Mouse (Mus musculus): ENCODE measurements around the gene Scaf4. TPM values are rescaled to one million over a fixed set of nuclear protein-coding genes. Genes with fewer than 3 reads are reported as not detected.

The Scaf4 gene
- polyA plus RNA-seq, 1 experiment from 2014 or later, result 36.2 TPM

DNA sequence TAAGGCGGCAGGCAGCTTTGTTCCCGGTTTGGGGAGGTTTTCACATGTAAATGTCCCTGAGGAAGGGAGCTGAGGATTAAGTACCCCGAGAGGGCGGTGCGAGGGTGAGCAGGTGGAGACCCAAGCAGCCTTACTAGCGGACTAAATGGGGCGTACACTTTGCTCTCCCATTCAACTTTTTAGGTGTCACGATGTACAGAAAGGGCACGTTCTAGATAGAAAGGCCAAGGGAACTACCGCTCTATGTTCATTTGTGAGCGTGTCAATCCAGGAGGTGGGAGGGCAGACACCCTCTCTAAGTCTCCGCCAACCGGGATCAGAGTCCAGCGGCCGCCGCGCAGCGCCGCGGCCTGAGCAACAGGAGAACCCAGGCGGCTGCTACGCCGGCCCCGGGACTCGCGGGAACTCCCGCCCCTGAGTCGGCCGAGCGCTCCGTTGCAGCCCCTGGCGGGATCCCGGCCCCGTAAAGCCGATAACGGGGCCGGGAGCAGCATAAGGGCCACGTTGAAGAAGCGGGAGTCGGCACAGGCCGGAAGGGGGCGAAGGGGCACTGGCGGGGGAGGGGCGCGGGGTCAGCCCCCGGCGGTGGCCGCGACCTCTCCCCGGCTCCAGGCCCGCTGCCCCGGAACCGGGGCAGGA is 918 bp downstream of the Scaf4 start:
- H3K4me1 ChIP-seq, result peaks cover 40% of the 10 kb centered on the region
- under 1% methylated on average over 53 of the region's 53 CpGs for WGBS

DNA sequence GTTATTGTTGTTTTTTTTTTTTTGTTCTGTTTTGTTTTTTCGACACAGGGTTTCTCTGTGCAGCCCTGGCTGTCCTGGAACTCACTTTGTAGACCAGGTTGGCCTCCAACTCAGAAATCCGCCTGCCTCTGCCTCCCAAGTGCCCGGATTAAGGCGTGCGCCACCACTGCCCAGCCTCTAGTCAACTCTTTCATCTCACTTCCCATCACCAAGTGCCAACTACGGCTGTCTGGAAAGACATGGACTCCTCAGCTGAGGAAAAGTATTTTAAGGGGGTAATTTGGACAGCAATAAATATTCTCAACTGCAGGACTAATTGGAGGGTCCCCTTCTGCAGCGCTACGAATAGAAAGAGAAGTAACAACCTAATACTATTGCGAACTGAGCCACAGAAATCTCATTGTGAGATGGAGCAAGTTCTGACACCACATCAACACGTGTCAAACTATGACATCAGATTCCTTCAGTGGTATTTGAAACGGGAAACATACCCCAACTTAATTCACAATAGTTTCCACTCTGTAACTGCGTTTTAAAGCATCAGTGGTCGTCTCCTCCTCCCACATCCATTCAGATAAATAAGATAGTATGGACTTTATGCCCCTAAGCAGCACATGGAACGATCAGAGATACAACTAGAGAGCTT is 1.6 kb downstream of the Scaf4 start:
- H3K9ac ChIP-seq, result peak overlapping the region; percentile 84
- H3K9me3 ChIP-seq (replicated peaks), result no peaks in the 10 kb centered on the region
- H3K36me3 ChIP-seq, result no peaks in the 10 kb centered on the region
- H3K4me3 ChIP-seq, result peak overlapping the region; percentile 65
- no peak for ATAC-seq (ENCODE audit: low FRiP score)
- H3K27me3 ChIP-seq, result no peaks in the 10 kb centered on the region
- peak overlapping the region; percentile 92 for H3K4me2 ChIP-seq (replicated peaks)
- peaks cover 40% of the 10 kb centered on the region for H3K4me1 ChIP-seq
- 0 out of 2 replicates have a peak overlapping the region, but pooled peaks have one; percentile 95 for H3K27ac ChIP-seq
- WGBS, result 33% methylated on average over 14 of the region's 14 CpGs

More for the DNA sequence above, 918 bp downstream of the Scaf4 start:
- Histone ChIP-seq H3K27ac (peak overlapping the region; percentile 95), H3K36me3 (no peaks in the 10 kb centered on the region), H3K9ac (peak overlapping the region; percentile 84), H3K4me3 (peak overlapping the region; percentile 65), H3K27me3 (no peaks in the 10 kb centered on the region), H3K9me3 (replicated peaks) (no peaks in the 10 kb centered on the region), H3K4me2 (replicated peaks) (peak overlapping the region; percentile 92)
- peak; percentile 5 for ATAC-seq (ENCODE audit: low FRiP score)

GRCm38 (mm10) chr16:90281406-90281805 is 2.9 kb downstream of the Scaf4 start:
- H3K27me3 ChIP-seq, result no peaks in the 10 kb centered on the region
- no peaks in the 10 kb centered on the region for H3K36me3 ChIP-seq
- H3K9ac ChIP-seq, result no peak overlapping the region
- H3K27ac ChIP-seq, result no peak overlapping the region
- peak overlapping the region; percentile 13; the same call in 1 of the 2 replicates for H3K4me2 ChIP-seq (replicated peaks)
- ATAC-seq (ENCODE audit: low FRiP score), result no peak
- peaks cover 40% of the 10 kb centered on the region for H3K4me1 ChIP-seq
- H3K4me3 ChIP-seq, result no peak overlapping the region
- H3K9me3 ChIP-seq (replicated peaks), result no peaks in the 10 kb centered on the region
- WGBS, result 94% methylated on average over 9 of the region's 9 CpGs

DNA sequence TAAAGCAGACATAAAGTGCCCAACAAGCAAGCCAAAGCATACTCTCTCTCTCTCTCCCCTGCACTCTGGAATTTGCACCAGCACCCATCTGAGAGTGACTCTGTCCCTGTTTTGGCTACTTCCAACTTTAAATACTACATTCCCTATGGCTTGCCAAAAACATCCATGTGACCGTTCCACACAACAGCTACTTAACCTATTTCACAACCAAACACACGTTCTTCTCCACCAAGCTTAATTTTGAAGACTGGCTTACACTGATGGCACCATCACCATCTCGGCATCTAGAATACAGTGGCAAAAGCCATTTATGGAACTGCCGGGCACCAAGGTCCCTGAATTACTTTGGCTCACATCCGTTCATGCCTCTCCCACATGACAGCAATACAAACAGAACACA is 3.3 kb downstream of the Scaf4 start:
- H3K27me3 ChIP-seq, result no peaks in the 10 kb centered on the region
- H3K9ac ChIP-seq, result no peak overlapping the region
- no peaks in the 10 kb centered on the region for H3K36me3 ChIP-seq
- H3K9me3 ChIP-seq (replicated peaks), result no peaks in the 10 kb centered on the region
- H3K27ac ChIP-seq, result no peak overlapping the region
- H3K4me1 ChIP-seq, result peaks cover 40% of the 10 kb centered on the region
- H3K4me3 ChIP-seq, result no peak overlapping the region
- ATAC-seq (ENCODE audit: low FRiP score), result no peak
- no peak overlapping the region for H3K4me2 ChIP-seq (replicated peaks)
- 84% methylated on average over 5 of the region's 5 CpGs for WGBS

DNA sequence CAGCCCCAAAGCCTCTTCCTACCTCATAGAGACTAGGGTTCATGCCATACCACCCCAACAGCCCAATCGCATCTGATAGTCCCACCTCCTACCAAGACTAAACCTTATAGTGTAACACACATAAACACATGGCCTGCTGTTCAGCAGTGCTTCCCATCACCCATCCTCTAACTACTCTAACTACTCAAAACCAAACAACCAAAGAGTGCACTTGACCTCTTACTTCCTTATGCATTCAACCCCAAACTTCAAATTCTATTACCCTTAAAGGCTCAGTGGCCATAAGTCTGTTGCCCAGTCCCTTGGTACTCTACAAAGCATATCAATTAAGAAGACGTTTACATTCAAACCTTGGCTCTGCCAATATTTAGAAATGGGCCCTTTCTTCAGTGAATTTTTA is 3.8 kb downstream of the Scaf4 start:
- H3K9ac ChIP-seq, result no peak overlapping the region
- H3K27ac ChIP-seq, result no peak overlapping the region
- H3K4me1 ChIP-seq, result peaks cover 40% of the 10 kb centered on the region
- H3K4me2 ChIP-seq (replicated peaks), result no peak overlapping the region
- no peak for ATAC-seq (ENCODE audit: low FRiP score)
- no peaks in the 10 kb centered on the region for H3K9me3 ChIP-seq (replicated peaks)
- H3K36me3 ChIP-seq, result no peaks in the 10 kb centered on the region
- 74% methylated on average over 2 of the region's 2 CpGs for WGBS
- H3K27me3 ChIP-seq, result no peaks in the 10 kb centered on the region
- no peak overlapping the region for H3K4me3 ChIP-seq

- 77% methylated on average over 6 of the region's 6 CpGs for WGBS
Observed at GRCm38 (mm10) chr16:90279058-90279457, 5.2 kb downstream of the Scaf4 start.

DNA sequence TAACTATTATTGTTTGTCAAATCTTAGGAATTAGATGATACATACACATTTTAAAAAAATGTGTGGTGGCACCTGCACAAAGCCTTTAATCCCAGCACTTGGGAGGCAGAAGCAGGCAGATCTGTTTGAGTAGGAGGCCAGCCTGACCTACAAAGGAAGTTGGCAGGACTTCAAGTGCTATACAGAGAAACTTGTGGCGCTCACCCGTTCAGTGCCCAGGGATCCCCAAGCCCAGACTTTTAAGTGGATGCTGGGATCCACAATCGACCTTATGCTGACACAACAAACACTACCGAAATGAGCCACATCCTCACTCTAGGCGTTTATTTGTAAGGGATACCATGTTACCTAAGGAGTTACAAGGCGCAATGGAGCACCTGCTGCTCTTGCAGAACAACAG is 8.8 kb downstream of the Scaf4 start:
- H3K36me3 ChIP-seq, result no peaks in the 10 kb centered on the region
- WGBS, result 92% methylated on average over 6 of the region's 6 CpGs
- no peak for ATAC-seq (ENCODE audit: low FRiP score)
- no peak overlapping the region for H3K4me3 ChIP-seq
- no peaks in the 10 kb centered on the region for H3K9me3 ChIP-seq (replicated peaks)
- no peak overlapping the region for H3K9ac ChIP-seq
- no peaks in the 10 kb centered on the region for H3K27me3 ChIP-seq
- no peak overlapping the region for H3K27ac ChIP-seq
- peaks cover 11% of the 10 kb centered on the region for H3K4me1 ChIP-seq
- no peak overlapping the region for H3K4me2 ChIP-seq (replicated peaks)

More at GRCm38 (mm10) chr16:90279058-90279457, 5.2 kb downstream of the Scaf4 start:
- no peak for ATAC-seq (ENCODE audit: low FRiP score)
- Histone ChIP-seq H3K4me2 (replicated peaks) (no peak overlapping the region), H3K27me3 (no peaks in the 10 kb centered on the region), H3K4me3 (no peak overlapping the region), H3K9ac (no peak overlapping the region), H3K36me3 (no peaks in the 10 kb centered on the region), H3K9me3 (replicated peaks) (no peaks in the 10 kb centered on the region), H3K27ac (no peak overlapping the region), H3K4me1 (peaks cover 37% of the 10 kb centered on the region)

GRCm38 (mm10) chr16:90266581-90266980 is 17.7 kb downstream of the Scaf4 start:
- Histone ChIP-seq H3K27me3 (no peaks in the 10 kb centered on the region), H3K4me1 (peaks cover 2% of the 10 kb centered on the region; the same call in 1 of the 2 replicates), H3K36me3 (peaks cover 3% of the 10 kb centered on the region; the same call in 1 of the 2 replicates), H3K4me2 (replicated peaks) (no peak overlapping the region), H3K9me3 (replicated peaks) (no peaks in the 10 kb centered on the region), H3K27ac (no peak overlapping the region), H3K9ac (no peak overlapping the region), H3K4me3 (no peak overlapping the region)
- WGBS, result 47% methylated on average over 1 of the region's 1 CpGs
- no peak for ATAC-seq (ENCODE audit: low FRiP score)

DNA sequence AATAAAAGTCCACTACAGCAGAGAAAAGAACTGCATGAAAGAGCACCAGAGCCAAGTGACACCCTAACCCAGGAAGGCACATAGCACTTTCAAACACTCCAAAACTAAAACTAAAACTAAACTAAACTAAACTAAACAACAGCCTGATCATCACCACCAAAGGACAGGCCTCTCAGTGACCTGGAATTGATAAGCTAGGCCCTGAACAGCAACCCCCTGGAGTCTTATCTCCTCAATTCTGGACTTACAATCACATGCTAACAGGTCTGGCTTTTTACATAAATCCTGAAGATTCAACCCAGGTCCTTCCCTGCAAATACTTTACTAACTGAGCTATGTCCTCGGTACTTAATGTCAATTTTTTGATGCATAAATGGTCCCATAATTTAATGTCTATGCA is 19.2 kb downstream of the Scaf4 start:
- H3K36me3 ChIP-seq, result peaks cover 14% of the 10 kb centered on the region
- H3K27ac ChIP-seq, result no peak overlapping the region
- H3K4me2 ChIP-seq (replicated peaks), result no peak overlapping the region
- H3K4me1 ChIP-seq, result peaks cover 2% of the 10 kb centered on the region; the same call in 1 of the 2 replicates
- H3K4me3 ChIP-seq, result no peak overlapping the region
- no peaks in the 10 kb centered on the region for H3K27me3 ChIP-seq
- H3K9me3 ChIP-seq (replicated peaks), result no peaks in the 10 kb centered on the region
- H3K9ac ChIP-seq, result no peak overlapping the region
- no peak for ATAC-seq (ENCODE audit: low FRiP score)
- 83% methylated on average over 1 of the region's 1 CpGs for WGBS

GRCm38 (mm10) chr16:90264021-90264420 is 20.3 kb downstream of the Scaf4 start:
- Histone ChIP-seq H3K4me3 (no peak overlapping the region), H3K27me3 (no peaks in the 10 kb centered on the region), H3K4me2 (replicated peaks) (no peak overlapping the region), H3K4me1 (peaks cover 2% of the 10 kb centered on the region; the same call in 1 of the 2 replicates), H3K9ac (no peak overlapping the region), H3K9me3 (replicated peaks) (no peaks in the 10 kb centered on the region), H3K36me3 (peaks cover 25% of the 10 kb centered on the region), H3K27ac (no peak overlapping the region)
- no peak for ATAC-seq (ENCODE audit: low FRiP score)
- WGBS, result 88% methylated on average over 5 of the region's 5 CpGs

DNA sequence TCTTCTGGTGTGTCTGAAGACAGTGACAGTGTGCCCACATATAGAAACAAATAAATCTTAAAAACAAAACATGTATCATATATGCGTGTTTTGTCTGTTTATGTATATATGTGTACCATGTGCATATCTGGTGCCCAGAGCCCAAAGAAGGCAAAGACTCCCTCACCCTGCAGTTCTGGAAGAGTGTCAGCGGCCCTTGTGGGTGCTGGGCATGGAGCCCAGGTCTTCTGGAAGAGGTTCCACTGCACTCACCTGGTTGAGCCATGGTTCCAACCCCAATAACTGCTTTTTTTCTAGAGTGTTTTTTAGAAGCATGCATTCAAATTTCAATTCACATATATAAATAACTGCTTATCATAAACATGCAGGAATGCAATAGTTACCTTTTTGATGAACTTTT is 22.5 kb downstream of the Scaf4 start:
- Histone ChIP-seq H3K4me1 (peaks cover 2% of the 10 kb centered on the region; the same call in 1 of the 2 replicates), H3K27me3 (no peaks in the 10 kb centered on the region), H3K9ac (no peak overlapping the region), H3K27ac (no peak overlapping the region), H3K4me2 (replicated peaks) (no peak overlapping the region), H3K9me3 (replicated peaks) (no peaks in the 10 kb centered on the region), H3K4me3 (no peak overlapping the region), H3K36me3 (peaks cover 45% of the 10 kb centered on the region)
- no peak for ATAC-seq (ENCODE audit: low FRiP score)
- 87% methylated on average over 2 of the region's 2 CpGs for WGBS

GRCm38 (mm10) chr16:90260097-90260496 is 24.2 kb downstream of the Scaf4 start:
- no peak overlapping the region for H3K4me2 ChIP-seq (replicated peaks)
- no peaks in the 10 kb centered on the region for H3K9me3 ChIP-seq (replicated peaks)
- peaks cover 52% of the 10 kb centered on the region for H3K36me3 ChIP-seq
- no peak for ATAC-seq (ENCODE audit: low FRiP score)
- H3K4me3 ChIP-seq, result no peak overlapping the region
- no peaks in the 10 kb centered on the region for H3K4me1 ChIP-seq
- 97% methylated on average over 4 of the region's 4 CpGs for WGBS
- no peaks in the 10 kb centered on the region for H3K27me3 ChIP-seq
- H3K27ac ChIP-seq, result no peak overlapping the region
- no peak overlapping the region for H3K9ac ChIP-seq

GRCm38 (mm10) chr16:90259623-90260022 is 24.7 kb downstream of the Scaf4 start:
- Histone ChIP-seq H3K27me3 (no peaks in the 10 kb centered on the region), H3K9me3 (replicated peaks) (no peaks in the 10 kb centered on the region), H3K27ac (no peak overlapping the region), H3K36me3 (peaks cover 56% of the 10 kb centered on the region), H3K4me1 (no peaks in the 10 kb centered on the region), H3K4me3 (no peak overlapping the region), H3K9ac (no peak overlapping the region), H3K4me2 (replicated peaks) (no peak overlapping the region)
- 94% methylated on average over 5 of the region's 5 CpGs for whole genome bisulfite sequencing
- ATAC-seq (ENCODE audit: low FRiP score), result no peak
